Mouse (Mus musculus) embryonic facial prominence, embryonic 11.5 days (tissue): ENCODE data around the gene Snrpn. TPM values are rescaled to one million over a fixed set of nuclear protein-coding genes. Genes with fewer than 3 reads are reported as not detected.
A peak's percentile ranks its signal among the peaks of the same experiment; 100 is the strongest.
"Not testable (repeated sequence)": the region's sequence is repeated elsewhere in the genome, so short reads cannot be mapped to it uniquely, and the experiment has no call there.

ENCODE experiments used
- ATAC-seq: fragments of 200-750 bp; cut with Nextera tagmentation; replicated peaks from 2 replicates; pipeline ENCODE4 v1.8.0; 2017; ENCODE audit warnings: low read depth; ENCODE audit not compliant: insufficient number of reproducible peaks, low FRiP score, low TSS enrichment
- DNase-seq: peaks from one replicate; pipeline ENCODE4 v3.0.0-alpha.2; 2015; ENCODE audit warnings: low spot score
- H3K27ac ChIP-seq: fragments of 300-500 bp; sonication (generic); replicated peaks from 2 replicates; pipeline ENCODE4 v1.5.1; 2014; ENCODE audit warnings: mild to moderate bottlenecking, low read depth, low read length, control low read depth
- H3K27me3 ChIP-seq: fragments of 300-500 bp; sonication (generic); 2 replicates; pipeline ENCODE4 v1.6.1; 2014; ENCODE audit warnings: mild to moderate bottlenecking, low read length, moderate library complexity, mixed read lengths; ENCODE audit not compliant: control insufficient read depth, insufficient read depth
- H3K36me3 ChIP-seq: fragments of 300-500 bp; sonication (generic); replicated peaks from 2 replicates; pipeline ENCODE4 v1.6.1; 2014; ENCODE audit warnings: low read depth, mild to moderate bottlenecking, low read length, moderate library complexity, mixed read lengths; ENCODE audit not compliant: control insufficient read depth, insufficient read depth
- H3K4me1 ChIP-seq: fragments of 300-500 bp; sonication (generic); 2 replicates; pipeline ENCODE4 v1.6.1; 2014; ENCODE audit warnings: low read length, mixed read lengths; ENCODE audit not compliant: control insufficient read depth, insufficient read depth
- H3K4me2 ChIP-seq: fragments of 300-500 bp; sonication (generic); 2 replicates; pipeline ENCODE4 v1.6.1; 2014; ENCODE audit warnings: low read depth, mild to moderate bottlenecking, control low read depth, low read length, moderate library complexity
- H3K4me3 ChIP-seq: fragments of 300-500 bp; sonication (generic); 2 replicates; pipeline ENCODE4 v1.5.1; 2014; ENCODE audit warnings: low read depth, low read length, control low read depth
- H3K9ac ChIP-seq: fragments of 300-500 bp; sonication (generic); replicated peaks from 2 replicates; pipeline ENCODE4 v1.6.1; 2014; ENCODE audit warnings: mild to moderate bottlenecking, control low read depth, low read length
- H3K9me3 ChIP-seq: fragments of 300-500 bp; sonication (generic); replicated peaks from 2 replicates; pipeline ENCODE4 v1.6.1; 2016; ENCODE audit warnings: mild to moderate bottlenecking, low read length, inconsistent platforms, mixed read lengths; ENCODE audit not compliant: control insufficient read depth
- WGBS: fragments of 180-500 bp; shearing (Covaris S2); extraction: QIAGEN DNeasy Blood & Tissue Kit; methylation state at CpG from one replicate; pipeline ENCODE4 v1.1.7; 2014; 5-methylcytosine and 5-hydroxymethylcytosine counted together
- polyA plus RNA-seq: library from polyadenylated mRNA; unstranded; fragments of >200 nt; fragmentation: Nextera tagmentation; extraction: Ambion mirVana; gene quantifications from 2 replicates; pipeline ENCODE4 v1.2.1, GENCODE M21; 2014

Gene Snrpn
- 92.8 and 98.9 TPM in 2 replicates for polyA plus RNA-seq

GRCm38 (mm10) chr7:60139742-60140480, at the start of gene Snrpn:
Snrpn (minus strand) TSS chr7:60140219.
- no peak for ATAC-seq
- Histone ChIP-seq H3K4me1 (no peaks in the 10 kb centered on the region), H3K4me2 (no peak within 1 kb of the TSS), H3K27me3 (no peaks in the 10 kb centered on the region), H3K9me3 (no peaks in the 10 kb centered on the region), H3K9ac (no peak within 1 kb of the TSS), H3K36me3 (no peaks in the 10 kb centered on the region), H3K4me3 (no peak within 1 kb of the TSS), H3K27ac (no peak within 1 kb of the TSS)
- DNase-seq = no peak
- 67% methylated on average over 4 of the region's 4 CpGs for WGBS

- H3K4me1 ChIP-seq = no peaks in the 10 kb centered on the region
Measured at GRCm38 (mm10) chr7:60170250-60171185, 30.5 kb upstream of the Snrpn start.

GRCm38 (mm10) chr7:60125332-60125731, 14.7 kb downstream of the Snrpn start:
- DNase-seq (no peak), ATAC-seq (no peak)
- Histone ChIP-seq H3K4me2 (no peak overlapping the region), H3K27me3 (no peaks in the 10 kb centered on the region), H3K9me3 (no peaks in the 10 kb centered on the region), H3K36me3 (no peaks in the 10 kb centered on the region), H3K4me3 (no peak overlapping the region), H3K27ac (no peak overlapping the region), H3K4me1 (no peaks in the 10 kb centered on the region), H3K9ac (no peak overlapping the region)
- WGBS = 77% methylated on average over 7 of the region's 7 CpGs

More at GRCm38 (mm10) chr7:60170250-60171185, 30.5 kb upstream of the Snrpn start:
- Histone ChIP-seq H3K27me3 (no peaks in the 10 kb centered on the region), H3K9me3 (no peaks in the 10 kb centered on the region), H3K4me2 (no peak overlapping the region), H3K4me3 (no peak overlapping the region), H3K9ac (no peak overlapping the region), H3K36me3 (no peaks in the 10 kb centered on the region), H3K27ac (no peak overlapping the region)
- WGBS = 70% methylated on average over 5 of the region's 5 CpGs
- ATAC-seq (no peak), DNase-seq (peak; percentile 4)

- H3K9ac ChIP-seq, H3K4me3 ChIP-seq, H3K9me3 ChIP-seq, H3K27ac ChIP-seq, H3K4me1 ChIP-seq, H3K27me3 ChIP-seq, ATAC-seq, H3K4me2 ChIP-seq, DNase-seq, H3K36me3 ChIP-seq: not testable (repeated sequence)
- WGBS = 65% methylated on average over 3 of the region's 3 CpGs
Measured at GRCm38 (mm10) chr7:60123086-60123624, 16.9 kb downstream of the Snrpn start.

GRCm38 (mm10) chr7:60122434-60123085, 17.5 kb downstream of the Snrpn start:
- H3K27me3 ChIP-seq = no peaks in the 10 kb centered on the region
- H3K4me2 ChIP-seq = no peak overlapping the region
- H3K36me3 ChIP-seq = no peaks in the 10 kb centered on the region
- DNase-seq (no peak), ATAC-seq (no peak)
- 73% methylated on average over 2 of the region's 2 CpGs for WGBS
- no peak overlapping the region for H3K4me3 ChIP-seq
- H3K4me1 ChIP-seq = no peaks in the 10 kb centered on the region
- no peak overlapping the region for H3K9ac ChIP-seq
- no peaks in the 10 kb centered on the region for H3K9me3 ChIP-seq
- H3K27ac ChIP-seq = no peak overlapping the region

GRCm38 (mm10) chr7:60097154-60097859, 42.7 kb downstream of the Snrpn start:
- DNase-seq (no peak), ATAC-seq (no peak)
- WGBS = 52% methylated on average over 3 of the region's 3 CpGs
- H3K9ac ChIP-seq = no peak overlapping the region
- H3K4me1 ChIP-seq = no peaks in the 10 kb centered on the region
- H3K36me3 ChIP-seq = no peaks in the 10 kb centered on the region
- no peak overlapping the region for H3K4me2 ChIP-seq
- no peak overlapping the region for H3K27ac ChIP-seq
- no peaks in the 10 kb centered on the region for H3K9me3 ChIP-seq
- H3K4me3 ChIP-seq = no peak overlapping the region
- no peaks in the 10 kb centered on the region for H3K27me3 ChIP-seq

- Histone ChIP-seq H3K27me3 (no peaks in the 10 kb centered on the region), H3K27ac (no peak overlapping the region), H3K4me1 (no peaks in the 10 kb centered on the region), H3K4me3 (no peak overlapping the region), H3K36me3 (no peaks in the 10 kb centered on the region), H3K9ac (no peak overlapping the region), H3K9me3 (no peaks in the 10 kb centered on the region), H3K4me2 (no peak overlapping the region)
- WGBS = 62% methylated on average over 2 of the region's 2 CpGs
- ATAC-seq (no peak), DNase-seq (no peak)
Measured at GRCm38 (mm10) chr7:60076301-60076700, 63.7 kb downstream of the Snrpn start.
